Mouse (Mus musculus): ENCODE measurements at regions not wholly inside any gene's neighbourhood (a gene's known extent, or its start where the extent isn't known, plus 50 kb on each side); places are given as distances from the start of the nearest gene placed in this dataset.

DNA sequence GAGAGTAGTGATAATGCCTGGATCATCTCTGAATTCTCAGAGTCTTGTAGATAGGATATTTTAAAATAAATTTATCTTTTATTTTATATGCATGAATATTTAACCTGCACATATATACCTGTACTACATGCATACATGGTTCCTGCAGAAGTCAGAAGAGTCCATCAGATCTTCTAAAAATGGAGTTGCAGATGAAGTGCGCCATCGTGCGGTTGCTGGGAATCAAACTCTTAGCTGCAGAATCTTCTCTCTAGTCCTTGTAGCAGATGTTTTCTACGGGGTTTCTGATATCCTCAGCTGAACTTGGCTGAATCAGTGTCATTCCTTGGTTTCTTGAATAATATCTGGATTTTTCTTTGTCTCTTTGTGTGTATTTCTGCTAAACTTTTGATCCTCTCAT lies 74.8 kb upstream of the Fam92a start:
- TF ChIP-seq CTCF (IDR thresholded peaks at IDR 0.05; ENCODE audit: control insufficient read depth, insufficient read depth, insufficient read length) = no peak
- TF ChIP-seq MYOD1 (IDR thresholded peaks at IDR 0.05; ENCODE audit: control insufficient read depth, insufficient read length, low read depth) = no peak
